Mouse (Mus musculus) spleen, adult 2 months (tissue): ENCODE measurements around the gene Iqschfp.

Experiments
- CTCF ChIP-seq: fragments of 200-500 bp; IDR thresholded peaks from 2 replicates; pipeline ENCODE4 v1.5.1; 2011; ENCODE audit warnings: mild to moderate bottlenecking, inconsistent platforms; ENCODE audit not compliant: insufficient read depth, insufficient read length, insufficient replicate concordance; ENCODE audit errors: extremely low read depth
- POLR2A ChIP-seq: fragments of 200-500 bp; IDR thresholded peaks from 2 replicates; pipeline ENCODE4 v1.6.1; 2011; ENCODE audit warnings: low read depth, low read length, inconsistent platforms

DNA sequence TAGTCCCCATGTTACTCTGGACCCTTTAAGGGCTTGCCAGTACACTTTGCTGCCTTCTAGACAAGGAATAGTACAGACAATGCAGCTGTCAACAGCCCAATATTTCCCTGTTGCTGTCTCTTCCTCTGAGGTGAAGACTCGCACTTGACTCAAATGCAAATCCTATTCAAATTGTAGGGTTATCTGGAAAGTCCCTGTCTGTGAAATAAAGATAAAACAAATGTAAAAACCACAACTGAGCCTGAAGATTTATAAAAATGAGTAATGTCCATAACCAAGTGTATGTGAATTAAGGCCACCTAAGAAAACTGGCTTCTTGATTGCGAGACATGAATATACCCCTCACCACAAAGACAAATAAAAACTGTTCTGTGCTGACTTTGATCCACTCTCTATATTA is 347.9 kb downstream of the Iqschfp start:
- no peak for TF ChIP-seq POLR2A
- no peak for TF ChIP-seq CTCF
